Mouse (Mus musculus) heart, embryonic 15.5 days (tissue): ENCODE measurements around the gene Ryr3. TPM values are rescaled to one million over a fixed set of nuclear protein-coding genes. Genes with fewer than 3 reads are reported as not detected.
"Not testable (repeated sequence)": the region's sequence is repeated elsewhere in the genome, so short reads cannot be mapped to it uniquely, and the experiment has no call there.

Experiments used
- ATAC-seq: fragments of 200-750 bp; cut with Nextera tagmentation; replicated peaks from 2 replicates; pipeline ENCODE4 v1.8.0; 2017; ENCODE audit warnings: low read depth, moderate TSS enrichment; ENCODE audit not compliant: insufficient number of reproducible peaks, insufficient read depth, low FRiP score
- H3K27ac ChIP-seq: fragments of 300-500 bp; sonication (generic); 2 replicates; pipeline ENCODE4 v1.5.1; 2015; ENCODE audit warnings: mild to moderate bottlenecking, inconsistent platforms
- H3K27me3 ChIP-seq: fragments of 300-500 bp; sonication (generic); 2 replicates; pipeline ENCODE4 v1.6.1; 2015; ENCODE audit warnings: inconsistent platforms
- H3K36me3 ChIP-seq: fragments of 300-500 bp; sonication (generic); 2 replicates; pipeline ENCODE4 v1.6.1; 2015; ENCODE audit warnings: mild to moderate bottlenecking, inconsistent platforms
- H3K4me1 ChIP-seq: fragments of 300-500 bp; sonication (generic); replicated peaks from 2 replicates; pipeline ENCODE4 v1.6.1; 2015; ENCODE audit warnings: inconsistent platforms
- H3K4me2 ChIP-seq: fragments of 300-500 bp; sonication (generic); 2 replicates; pipeline ENCODE4 v1.6.1; 2015; ENCODE audit warnings: inconsistent platforms, mild to moderate bottlenecking, moderate library complexity
- H3K4me3 ChIP-seq: fragments of 300-500 bp; sonication (generic); 2 replicates; pipeline ENCODE4 v1.5.1; 2015; ENCODE audit warnings: mild to moderate bottlenecking, inconsistent platforms
- H3K9ac ChIP-seq: fragments of 300-500 bp; sonication (generic); 2 replicates; pipeline ENCODE4 v1.6.1; 2015; ENCODE audit warnings: mild to moderate bottlenecking, inconsistent platforms
- H3K9me3 ChIP-seq: fragments of 300-500 bp; sonication (generic); replicated peaks from 2 replicates; pipeline ENCODE4 v1.6.1; 2016; ENCODE audit warnings: inconsistent platforms
- WGBS: fragments of 180-500 bp; shearing (Covaris S2); methylation state at CpG from one replicate; pipeline ENCODE4 v1.1.7; 2015; ENCODE audit warnings: mixed read lengths; 5-methylcytosine and 5-hydroxymethylcytosine counted together
- polyA plus RNA-seq: library from polyadenylated mRNA; unstranded; fragments of >200 nt; fragmentation: Nextera tagmentation; extraction: Ambion mirVana; gene quantifications from 2 replicates; pipeline ENCODE4 v1.2.1, GENCODE M21; 2015

Ryr3 gene
- polyA plus RNA-seq, 1 experiment from 2014 or later: 3.7 TPM

- Histone ChIP-seq H3K36me3 (no peaks in the 10 kb centered on the region), H3K4me2 (no peak overlapping the region), H3K27me3 (no peaks in the 10 kb centered on the region), H3K9me3 (no peaks in the 10 kb centered on the region), H3K4me3 (no peak overlapping the region), H3K27ac (no peak overlapping the region), H3K9ac (no peak overlapping the region), H3K4me1 (no peaks in the 10 kb centered on the region)
- ATAC-seq: no peak
- 75% methylated on average over 4 of the region's 4 CpGs for WGBS
Measured at GRCm38 (mm10) chr2:113095184-113095583, 121.7 kb downstream of the Ryr3 start.

GRCm38 (mm10) chr2:113094088-113094487 is 122.8 kb downstream of the Ryr3 start:
- WGBS: 87% methylated on average over 6 of the region's 6 CpGs

GRCm38 (mm10) chr2:113092756-113093155 is 124.1 kb downstream of the Ryr3 start:
- no peak for ATAC-seq
- H3K4me3 ChIP-seq: no peak overlapping the region
- H3K9ac ChIP-seq: no peak overlapping the region
- WGBS: 80% methylated on average over 1 of the region's 1 CpGs
- no peaks in the 10 kb centered on the region for H3K4me1 ChIP-seq
- H3K4me2 ChIP-seq: no peak overlapping the region
- H3K36me3 ChIP-seq: no peaks in the 10 kb centered on the region
- H3K27me3 ChIP-seq: no peaks in the 10 kb centered on the region
- H3K27ac ChIP-seq: no peak overlapping the region
- H3K9me3 ChIP-seq: no peaks in the 10 kb centered on the region

More at GRCm38 (mm10) chr2:113094088-113094487, 122.8 kb downstream of the Ryr3 start:
- H3K27me3 ChIP-seq: no peaks in the 10 kb centered on the region
- H3K9ac ChIP-seq: no peak overlapping the region
- no peak overlapping the region for H3K4me3 ChIP-seq
- H3K36me3 ChIP-seq: no peaks in the 10 kb centered on the region
- ATAC-seq: no peak
- H3K4me1 ChIP-seq: no peaks in the 10 kb centered on the region
- no peaks in the 10 kb centered on the region for H3K9me3 ChIP-seq
- H3K4me2 ChIP-seq: no peak overlapping the region
- H3K27ac ChIP-seq: no peak overlapping the region

- H3K27ac ChIP-seq, H3K27me3 ChIP-seq, H3K4me3 ChIP-seq, H3K4me1 ChIP-seq, H3K4me2 ChIP-seq, H3K9me3 ChIP-seq, H3K9ac ChIP-seq, ATAC-seq, H3K36me3 ChIP-seq: not testable (repeated sequence)
- WGBS: 85% methylated on average over 1 of the region's 1 CpGs
Measured at GRCm38 (mm10) chr2:113091316-113091715, 125.6 kb downstream of the Ryr3 start.

GRCm38 (mm10) chr2:113076396-113076795 is 140.5 kb downstream of the Ryr3 start:
- Histone ChIP-seq H3K4me2 (no peak overlapping the region), H3K4me3 (no peak overlapping the region), H3K9me3 (no peaks in the 10 kb centered on the region), H3K4me1 (no peaks in the 10 kb centered on the region), H3K36me3 (no peaks in the 10 kb centered on the region), H3K9ac (no peak overlapping the region), H3K27ac (no peak overlapping the region), H3K27me3 (no peaks in the 10 kb centered on the region)
- 80% methylated on average over 4 of the region's 4 CpGs for WGBS
- ATAC-seq: no peak

GRCm38 (mm10) chr2:113059367-113059766 is 157.5 kb downstream of the Ryr3 start:
- ATAC-seq: no peak
- WGBS: 82% methylated on average over 5 of the region's 5 CpGs

GRCm38 (mm10) chr2:113058914-113059313 is 158.0 kb downstream of the Ryr3 start:
- 58% methylated on average over 5 of the region's 5 CpGs for WGBS
- Histone ChIP-seq H3K4me2 (no peak overlapping the region), H3K9ac (no peak overlapping the region), H3K9me3 (no peaks in the 10 kb centered on the region), H3K4me1 (no peaks in the 10 kb centered on the region), H3K27ac (no peak overlapping the region), H3K36me3 (no peaks in the 10 kb centered on the region), H3K27me3 (no peaks in the 10 kb centered on the region), H3K4me3 (no peak overlapping the region)
- no peak for ATAC-seq

More at GRCm38 (mm10) chr2:113059367-113059766, 157.5 kb downstream of the Ryr3 start:
- Histone ChIP-seq H3K27ac (no peak overlapping the region), H3K9ac (no peak overlapping the region), H3K9me3 (no peaks in the 10 kb centered on the region), H3K4me2 (no peak overlapping the region), H3K36me3 (no peaks in the 10 kb centered on the region), H3K4me1 (no peaks in the 10 kb centered on the region), H3K27me3 (no peaks in the 10 kb centered on the region), H3K4me3 (no peak overlapping the region)

GRCm38 (mm10) chr2:113058116-113058515 is 158.8 kb downstream of the Ryr3 start:
- ATAC-seq: no peak
- 60% methylated on average over 3 of the region's 3 CpGs for WGBS

GRCm38 (mm10) chr2:113055591-113055990 is 161.3 kb downstream of the Ryr3 start:
- Histone ChIP-seq H3K27ac (no peak overlapping the region), H3K4me3 (no peak overlapping the region), H3K4me2 (no peak overlapping the region), H3K9ac (no peak overlapping the region), H3K9me3 (no peaks in the 10 kb centered on the region), H3K27me3 (no peaks in the 10 kb centered on the region), H3K36me3 (no peaks in the 10 kb centered on the region), H3K4me1 (no peaks in the 10 kb centered on the region)
- no peak for ATAC-seq
- 83% methylated on average over 2 of the region's 2 CpGs for WGBS

More at GRCm38 (mm10) chr2:113058116-113058515, 158.8 kb downstream of the Ryr3 start:
- no peaks in the 10 kb centered on the region for H3K27me3 ChIP-seq
- no peaks in the 10 kb centered on the region for H3K9me3 ChIP-seq
- H3K9ac ChIP-seq: no peak overlapping the region
- no peaks in the 10 kb centered on the region for H3K36me3 ChIP-seq
- H3K4me1 ChIP-seq: no peaks in the 10 kb centered on the region
- H3K4me2 ChIP-seq: no peak overlapping the region
- H3K4me3 ChIP-seq: no peak overlapping the region
- no peak overlapping the region for H3K27ac ChIP-seq

- Histone ChIP-seq H3K36me3 (no peaks in the 10 kb centered on the region), H3K27me3 (no peaks in the 10 kb centered on the region), H3K9me3 (no peaks in the 10 kb centered on the region), H3K4me3 (no peak overlapping the region), H3K9ac (no peak overlapping the region), H3K27ac (no peak overlapping the region), H3K4me1 (no peaks in the 10 kb centered on the region), H3K4me2 (no peak overlapping the region)
- ATAC-seq: no peak
- WGBS: 73% methylated on average over 1 of the region's 1 CpGs
Measured at GRCm38 (mm10) chr2:113049831-113050230, 167.1 kb downstream of the Ryr3 start.

- Histone ChIP-seq H3K27me3 (no peaks in the 10 kb centered on the region), H3K4me1 (no peaks in the 10 kb centered on the region), H3K27ac (no peak overlapping the region), H3K4me2 (no peak overlapping the region), H3K9ac (no peak overlapping the region), H3K9me3 (no peaks in the 10 kb centered on the region), H3K4me3 (no peak overlapping the region), H3K36me3 (no peaks in the 10 kb centered on the region)
- 0 out of 2 replicates have a peak, but pooled peaks have one; percentile 60 for ATAC-seq
- WGBS: 54% methylated on average over 2 of the region's 2 CpGs
Measured at GRCm38 (mm10) chr2:113036550-113036949, 180.3 kb downstream of the Ryr3 start.

GRCm38 (mm10) chr2:113030689-113031088 is 186.2 kb downstream of the Ryr3 start:
- no peak for ATAC-seq
- H3K27me3 ChIP-seq: no peaks in the 10 kb centered on the region
- no peak overlapping the region for H3K9ac ChIP-seq
- H3K4me2 ChIP-seq: no peak overlapping the region
- no peak overlapping the region for H3K27ac ChIP-seq
- no peaks in the 10 kb centered on the region for H3K9me3 ChIP-seq
- 90% methylated on average over 5 of the region's 5 CpGs for WGBS
- H3K4me1 ChIP-seq: no peaks in the 10 kb centered on the region
- no peak overlapping the region for H3K4me3 ChIP-seq
- no peaks in the 10 kb centered on the region for H3K36me3 ChIP-seq
